Mouse (Mus musculus) left cerebral cortex, adult 6 months (tissue): ENCODE data around the gene Adam1b. TPM values are rescaled to one million over a fixed set of nuclear protein-coding genes. Genes with fewer than 3 reads are reported as not detected.

Source experiments
- long read RNA-seq, 2 experiments: library from polyadenylated mRNA; unstranded; transcript quantifications; one replicate each; pipeline ENCODE4 v2.0.0; 2019 to 2020
- polyA plus RNA-seq: library from polyadenylated mRNA; unstranded; fragments of <200 nt; fragmentation: Nextera tagmentation; gene quantifications from 2 replicates; pipeline ENCODE4 v1.2.3, GENCODE M21; 2021

Gene Adam1b
- polyA plus RNA-seq: not detected in 2 replicates
- long read RNA-seq, experiment 1: 0 reads
- long read RNA-seq, experiment 2: 0 reads

DNA sequence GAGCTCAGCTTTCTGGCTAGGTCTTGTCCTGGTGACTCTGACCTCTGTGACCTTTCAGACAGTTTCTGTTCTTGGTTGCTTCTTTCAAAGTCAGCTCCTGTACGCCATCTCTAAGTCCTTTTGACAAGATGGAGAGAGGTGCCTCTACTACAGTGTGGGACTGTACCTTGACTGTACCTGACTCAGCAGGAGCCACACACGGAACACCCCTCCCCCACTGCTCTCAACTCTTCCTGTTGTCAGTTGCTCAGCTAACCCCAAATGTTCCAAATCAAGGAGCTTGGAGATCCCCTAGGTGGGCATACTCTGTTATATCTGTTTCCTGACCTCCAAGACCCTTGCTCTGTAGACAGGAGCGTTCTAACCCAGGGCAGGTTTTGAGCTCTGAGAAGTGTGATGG is at the start of gene Adam1b:
Gene Adam1b, minus strand, starts transcription at position 205 of the 400 bp plus-strand sequence.

DNA sequence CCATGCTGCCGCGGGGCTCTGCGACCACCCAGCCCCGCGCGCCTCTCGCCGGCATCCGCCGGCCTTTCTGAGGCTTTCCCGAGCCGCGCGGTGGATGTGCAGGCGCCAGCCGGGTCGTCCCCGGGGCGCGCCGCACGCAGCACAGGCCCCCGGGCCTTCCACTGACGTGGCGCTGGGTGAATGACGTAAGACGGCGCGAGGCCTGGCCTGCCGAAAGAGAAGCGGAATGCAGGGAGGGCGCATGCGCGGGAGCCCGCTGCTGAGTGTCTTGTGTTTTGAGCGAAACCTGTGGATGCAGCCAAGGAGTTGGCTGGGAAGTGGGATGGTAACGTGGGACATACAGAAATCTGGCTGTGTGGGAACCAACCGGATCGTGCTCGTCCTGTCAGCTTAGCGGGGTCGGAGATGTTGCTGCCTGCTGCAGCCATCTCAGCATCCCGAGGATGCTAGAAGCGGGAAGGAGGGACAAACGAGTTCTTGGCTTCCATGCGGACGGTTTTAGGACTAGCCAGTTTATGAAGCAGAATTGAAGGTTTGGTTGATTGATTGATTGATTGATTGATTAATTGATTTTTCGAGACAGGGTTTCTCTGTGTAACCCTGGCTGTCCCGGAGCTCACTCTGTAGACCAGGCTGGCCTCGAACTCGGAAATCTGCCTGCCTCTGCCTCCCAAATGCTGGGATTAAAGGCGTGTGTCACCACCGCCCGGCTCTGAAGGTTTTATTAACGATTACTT is 42.7 kb upstream of the Adam1b start, which contains the start of gene Mapkapk5:
Gene Mapkapk5, minus strand, starts transcription at position 113 of the 737 bp plus-strand sequence.

DNA sequence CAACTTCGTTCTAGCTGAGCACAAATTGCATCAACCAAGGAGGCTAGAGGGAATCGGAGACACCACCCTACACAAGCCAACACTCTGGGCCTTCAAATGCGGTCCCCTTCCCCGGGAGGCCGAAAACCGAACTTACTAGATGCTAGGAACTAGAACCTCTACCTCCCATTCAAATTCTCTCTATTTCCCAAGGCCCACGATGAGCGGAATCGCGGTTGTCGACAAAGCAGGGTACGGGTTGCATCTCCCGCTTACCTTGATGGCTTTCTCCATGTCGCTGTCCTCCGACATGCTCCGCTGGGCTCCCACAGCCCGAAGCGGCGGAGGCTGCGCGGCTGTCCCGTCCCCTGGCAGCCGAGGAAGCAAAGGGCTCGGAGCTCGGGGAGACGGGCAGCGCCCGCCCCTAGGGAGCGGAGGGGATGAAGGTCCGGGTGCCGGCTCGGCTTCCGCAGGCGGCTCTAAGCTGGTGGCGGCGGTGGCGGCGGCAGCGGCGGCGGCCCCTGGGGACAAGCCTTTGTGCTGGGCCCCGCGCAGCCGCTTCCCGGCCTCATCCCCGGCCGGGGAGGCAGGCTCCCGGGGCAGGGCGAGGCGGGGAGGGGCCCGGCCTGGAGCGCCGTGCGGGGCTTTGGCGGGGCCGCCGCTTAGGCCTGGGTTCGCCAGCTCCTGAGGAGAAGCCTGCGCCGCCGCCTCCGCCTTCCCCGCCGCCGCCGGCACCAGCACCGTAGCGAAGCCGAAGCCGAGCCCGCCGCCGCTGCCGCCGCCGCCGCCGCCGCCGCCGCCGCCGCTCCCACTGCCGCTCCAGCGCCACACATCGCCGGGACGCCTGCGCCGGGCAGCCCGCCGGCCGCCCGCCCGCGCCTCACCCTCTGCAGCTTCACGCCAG is 41.9 kb upstream of the Adam1b start, which contains the start of the genes Adam1a and Gm42878:
Gene Adam1a, minus strand, starts transcription at position 573 of the 883 bp plus-strand sequence.
Gene Gm42878, minus strand, starts transcription at position 573 of the 883 bp plus-strand sequence.

DNA sequence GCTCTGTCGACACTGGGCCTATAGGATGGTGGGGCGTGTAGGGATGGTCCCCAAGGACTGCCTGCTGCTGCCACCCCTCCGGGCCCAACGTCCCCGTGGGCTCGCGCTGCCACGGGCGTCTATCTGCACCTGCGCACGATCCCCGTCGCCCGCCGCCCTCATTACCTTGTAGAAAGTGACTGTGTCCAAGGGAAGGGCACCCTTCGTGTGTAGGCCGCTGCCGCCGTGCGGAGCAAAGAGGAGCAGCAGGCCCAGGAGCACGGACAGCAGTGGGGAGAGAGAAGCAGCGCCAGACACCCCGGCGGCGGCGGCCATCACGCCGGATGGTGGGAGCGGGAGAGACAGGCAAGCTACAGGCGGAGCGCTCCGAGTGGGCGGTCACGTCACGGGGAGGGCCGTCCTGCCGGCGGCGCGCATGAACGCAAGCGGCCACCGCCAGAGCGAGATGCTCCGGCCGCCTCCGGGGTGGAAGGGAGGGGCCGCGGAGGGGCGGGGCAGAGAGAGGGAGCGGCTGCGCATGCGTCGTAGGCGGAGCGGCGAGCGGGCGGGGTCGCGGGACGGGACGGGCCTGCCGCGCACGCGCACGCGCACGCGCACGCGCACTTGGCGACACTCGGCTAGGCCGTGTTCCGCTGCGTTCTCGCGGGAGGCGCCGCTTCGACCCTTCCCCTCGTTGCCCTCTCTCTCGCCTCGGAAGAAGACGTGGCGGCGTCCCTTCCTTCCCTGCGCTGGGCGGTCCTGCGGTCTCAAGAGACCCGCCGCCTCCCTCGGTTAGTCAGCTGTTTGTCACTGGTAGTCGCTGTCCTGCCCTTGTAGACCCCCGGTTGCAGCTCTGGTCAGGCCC is 51.0 kb downstream of the Adam1b start, which contains the start of gene Erp29:
Gene Erp29, minus strand, starts transcription at position 481 of the 844 bp plus-strand sequence.

DNA sequence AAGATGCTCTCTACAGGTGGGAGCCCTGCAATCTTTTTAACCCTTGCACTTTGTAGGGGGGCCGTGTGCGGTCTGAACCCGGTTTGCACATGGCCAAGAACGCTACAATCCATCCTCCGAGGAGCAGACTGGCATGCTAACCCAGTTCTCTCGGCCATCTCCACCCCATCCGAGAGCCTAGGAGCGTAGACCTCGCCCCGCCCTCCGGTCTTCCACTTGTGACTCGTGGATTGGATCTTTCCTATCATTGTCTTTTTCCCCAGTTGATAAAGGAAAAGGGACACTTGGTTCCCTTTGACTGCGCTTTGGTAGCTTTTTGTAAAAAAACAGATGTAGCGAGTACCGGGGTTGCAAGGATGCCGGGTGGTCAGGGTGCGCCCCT is 51.6 kb downstream of the Adam1b start, which contains the start of gene Tmem116:
Gene Tmem116, plus strand, starts transcription at position 250 of the 382 bp plus-strand sequence.

Other genes starting within 250 kb of the Adam1b start
- 41.4 and 43.2 TPM in 2 replicates for gene Trafd1, start 117.8 kb downstream of the Adam1b start, polyA plus RNA-seq
- 27.8 and 36.8 TPM in 2 replicates for gene Naa25, start 105.5 kb downstream of the Adam1b start, polyA plus RNA-seq
- 6.9 and 9.6 TPM in 2 replicates for gene Tmem116, start 51.5 kb downstream of the Adam1b start, polyA plus RNA-seq
- gene Erp29, start 50.9 kb downstream of the Adam1b start, polyA plus RNA-seq: 150 and 166 TPM in 2 replicates
- 0.21 and 0.55 TPM in 2 replicates for gene Adam1a, start 42.0 kb upstream of the Adam1b start, polyA plus RNA-seq
- not detected in 2 replicates for gene Gm42878, start 42.0 kb upstream of the Adam1b start, polyA plus RNA-seq
- gene Mapkapk5, start 42.5 kb upstream of the Adam1b start, polyA plus RNA-seq: 13.5 and 15.4 TPM in 2 replicates
- gene Aldh2, start 90.4 kb upstream of the Adam1b start, polyA plus RNA-seq: 80.3 and 88.1 TPM in 2 replicates
- gene Acad12, start 115.5 kb upstream of the Adam1b start, polyA plus RNA-seq: 1.8 and 2.5 TPM in 2 replicates
- gene Acad10, start 157.1 kb upstream of the Adam1b start, polyA plus RNA-seq: 1.2 TPM in 2 replicates
- 16.7 and 35.1 TPM in 2 replicates for gene Brap, start 157.1 kb upstream of the Adam1b start, polyA plus RNA-seq
- gene Atxn2, start 207.9 kb upstream of the Adam1b start, polyA plus RNA-seq: 31.7 and 79.9 TPM in 2 replicates